ENCODE assay signal across 7 mouse cellular contexts in the genomic region with DNA sequence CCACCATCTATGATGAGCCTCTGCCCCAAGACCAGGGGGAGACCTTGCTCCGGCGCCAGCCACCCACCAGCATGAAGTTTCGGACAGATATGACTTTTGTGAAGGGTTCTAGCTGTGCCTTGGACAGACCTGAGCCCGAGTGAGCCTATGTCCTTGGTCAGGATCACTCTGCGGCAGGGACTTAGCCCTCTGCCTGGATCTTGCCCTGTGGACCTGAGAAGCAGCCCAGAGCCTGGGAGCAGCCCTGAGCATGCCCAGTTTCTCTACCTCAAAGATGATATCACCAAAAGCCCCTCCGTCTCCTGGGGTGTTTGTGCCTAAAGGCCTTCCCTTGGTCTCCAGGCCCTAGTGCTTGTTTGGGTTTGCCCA. TPM values are rescaled to one million over a fixed set of nuclear protein-coding genes. Genes with fewer than 3 reads are reported as not detected.
DNase-seq lines count a peak whose midpoint lies in the region; ATAC-seq lines count a peak whose summit lies in the region.

No protein-coding gene starts in this region.

- peak overlapping the region; percentile 93 for H3K4me2 ChIP-seq in neural tube, embryonic 11.5 days (ENCODE audit: low read depth)
- peak overlapping the region; percentile 100 for H3K4me2 ChIP-seq in limb, embryonic 12.5 days
- H3K4me2 ChIP-seq in stomach, embryonic 14.5 days (replicated peaks; ENCODE audit: low read depth, low read length): peak overlapping the region; percentile 99

- 63% methylated on average over 6 of the region's 6 CpGs for WGBS in neural tube, embryonic 11.5 days
- 65% methylated on average over 6 of the region's 6 CpGs for WGBS in forebrain, embryonic 10.5 days
- WGBS in limb, embryonic 12.5 days: 66% methylated on average over 6 of the region's 6 CpGs
- 56% methylated on average over 6 of the region's 6 CpGs for WGBS in stomach, embryonic 14.5 days

- peak overlapping the region; percentile 67 for H3K9ac ChIP-seq in neural tube, embryonic 11.5 days (ENCODE audit: low read length)
- H3K9ac ChIP-seq in limb, embryonic 12.5 days (replicated peaks): peak overlapping the region; percentile 81
- H3K9ac ChIP-seq in stomach, embryonic 14.5 days (replicated peaks; ENCODE audit: low read depth, low read length): peak overlapping the region; percentile 78

- H3K4me1 ChIP-seq in neural tube, embryonic 11.5 days (ENCODE audit: control insufficient read depth, insufficient read depth, low read length): peaks cover 6% of the 10 kb centered on the region
- H3K4me1 ChIP-seq in forebrain, embryonic 10.5 days: peaks cover 25% of the 10 kb centered on the region
- H3K4me1 ChIP-seq in limb, embryonic 12.5 days (replicated peaks): peaks cover 15% of the 10 kb centered on the region
- H3K4me1 ChIP-seq in stomach, embryonic 14.5 days (ENCODE audit: control insufficient read depth, insufficient read depth, low read length): peaks cover 7% of the 10 kb centered on the region; the same call in 1 of the 2 replicates

- H3K4me3 ChIP-seq in neural tube, embryonic 11.5 days (ENCODE audit: low read depth, low read length): peak overlapping the region; percentile 83
- peak overlapping the region; percentile 86 for H3K4me3 ChIP-seq in forebrain, embryonic 10.5 days
- peak overlapping the region; percentile 97 for H3K4me3 ChIP-seq in limb, embryonic 12.5 days (replicated peaks)
- peak overlapping the region; percentile 98 for H3K4me3 ChIP-seq in stomach, embryonic 14.5 days (ENCODE audit: low read depth, low read length)

- no peak for ATAC-seq in neural tube, embryonic 11.5 days (ENCODE audit: insufficient read depth, low FRiP score, low TSS enrichment)
- no peak for ATAC-seq in limb, embryonic 12.5 days (ENCODE audit: insufficient number of reproducible peaks, insufficient read depth, low FRiP score, low TSS enrichment, low read depth)
- ATAC-seq in stomach, embryonic 14.5 days (ENCODE audit: insufficient number of reproducible peaks, insufficient read depth, low FRiP score, low read depth): peak; percentile 35; the same call in 1 of the 2 replicates

- peaks cover 9% of the 10 kb centered on the region for H3K36me3 ChIP-seq in neural tube, embryonic 11.5 days (ENCODE audit: control insufficient read depth, insufficient read depth, low read length)
- peaks cover 73% of the 10 kb centered on the region for H3K36me3 ChIP-seq in forebrain, embryonic 10.5 days (replicated peaks)
- peaks cover 69% of the 10 kb centered on the region for H3K36me3 ChIP-seq in limb, embryonic 12.5 days
- H3K36me3 ChIP-seq in stomach, embryonic 14.5 days (ENCODE audit: control insufficient read depth, insufficient read depth, low read length): peaks cover 29% of the 10 kb centered on the region

- no peaks in the 10 kb centered on the region for H3K9me3 ChIP-seq in neural tube, embryonic 11.5 days (ENCODE audit: control insufficient read depth, low read length)
- no peaks in the 10 kb centered on the region for H3K9me3 ChIP-seq in forebrain, embryonic 10.5 days
- no peaks in the 10 kb centered on the region for H3K9me3 ChIP-seq in limb, embryonic 12.5 days
- no peaks in the 10 kb centered on the region for H3K9me3 ChIP-seq in stomach, embryonic 14.5 days (ENCODE audit: control insufficient read depth, low read depth, low read length)

- intact Hi-C loops in left cerebral cortex, postnatal 25 days (cut with DNase I): no loop called here

- H3K27me3 ChIP-seq in neural tube, embryonic 11.5 days (ENCODE audit: control insufficient read depth, insufficient read depth, low read length): no peaks in the 10 kb centered on the region
- H3K27me3 ChIP-seq in forebrain, embryonic 10.5 days (ENCODE audit: poor library complexity, severe bottlenecking): no peaks in the 10 kb centered on the region
- no peaks in the 10 kb centered on the region for H3K27me3 ChIP-seq in limb, embryonic 12.5 days
- no peaks in the 10 kb centered on the region for H3K27me3 ChIP-seq in stomach, embryonic 14.5 days (ENCODE audit: control insufficient read depth, insufficient read depth, low read length)

- H3K27ac ChIP-seq in neural tube, embryonic 11.5 days (ENCODE audit: low read depth, low read length): 0 out of 2 replicates have a peak overlapping the region, but pooled peaks have one; percentile 21
- peak overlapping the region; percentile 88 for H3K27ac ChIP-seq in forebrain, embryonic 10.5 days
- H3K27ac ChIP-seq in limb, embryonic 12.5 days: peak overlapping the region; percentile 80
- H3K27ac ChIP-seq in stomach, embryonic 14.5 days (ENCODE audit: low read length): peak overlapping the region; percentile 74; the same call in 1 of the 2 replicates

- no peak for DNase-seq in neural tube, embryonic 11.5 days (ENCODE audit: low spot score)
- DNase-seq in neural tube, embryonic 10.5 days (ENCODE audit: extremely low spot score, low spot score): no peak
- DNase-seq in forebrain, embryonic 10.5 days (ENCODE audit: extremely low spot score, low spot score): no peak
- no peak for DNase-seq in layer of hippocampus, postnatal 25 days (ENCODE audit: extremely low spot score in 1 of 2, low spot score in 1 of 2)
- DNase-seq in left cerebral cortex, postnatal 25 days (ENCODE audit: low spot score in 2 of 2): no peak

RNA-seq across cellular contexts. Expression of a gene that starts 0.5 kb away (rescaled TPM):
- 24.6 and 31.9 TPM in 2 replicates for polyA plus RNA-seq in neural tube, embryonic 11.5 days (2014; fragmentation: Nextera tagmentation; extraction: Ambion mirVana)
- 27.2 and 30.3 TPM in 2 replicates for polyA plus RNA-seq in forebrain, embryonic 10.5 days (2016; fragmentation: Nextera tagmentation; extraction: Ambion mirVana)
- 21.3 and 23.2 TPM in 2 replicates for polyA plus RNA-seq in limb, embryonic 12.5 days (2016; fragmentation: Nextera tagmentation; extraction: Ambion mirVana)
- 17.7 and 18.9 TPM in 2 replicates for polyA plus RNA-seq in stomach, embryonic 14.5 days (2014; fragmentation: Nextera tagmentation; extraction: Ambion mirVana)
- 10 to 100 TPM; 10.0 to 10.2 TPM for total RNA-seq in layer of hippocampus, postnatal 25 days (2021)
- total RNA-seq in left cerebral cortex, postnatal 25 days (2021): 10 to 100 TPM in 1 of 2 experiments, 1 to 10 TPM in 1; 9.8 to 10.9 TPM

RNA-seq across cellular contexts. Expression of a gene that starts 9.1 kb away (rescaled TPM):
- 8.5 and 10.7 TPM in 2 replicates for polyA plus RNA-seq in neural tube, embryonic 11.5 days (2014; fragmentation: Nextera tagmentation; extraction: Ambion mirVana)
- 10.0 and 10.4 TPM in 2 replicates for polyA plus RNA-seq in forebrain, embryonic 10.5 days (2016; fragmentation: Nextera tagmentation; extraction: Ambion mirVana)
- 11.7 and 12.0 TPM in 2 replicates for polyA plus RNA-seq in limb, embryonic 12.5 days (2016; fragmentation: Nextera tagmentation; extraction: Ambion mirVana)
- 5.5 TPM in 2 replicates for polyA plus RNA-seq in stomach, embryonic 14.5 days (2014; fragmentation: Nextera tagmentation; extraction: Ambion mirVana)
- total RNA-seq in layer of hippocampus, postnatal 25 days (2021): 1 to 10 TPM; 8.2 to 9.5 TPM
- 1 to 10 TPM; 6.5 to 7.3 TPM for total RNA-seq in left cerebral cortex, postnatal 25 days (2021)

RNA-seq across cellular contexts. Expression of a gene that starts 18.3 kb away (rescaled TPM):
- polyA plus RNA-seq in neural tube, embryonic 11.5 days (2014; fragmentation: Nextera tagmentation; extraction: Ambion mirVana): 18.6 and 19.3 TPM in 2 replicates
- 9.0 and 9.5 TPM in 2 replicates for polyA plus RNA-seq in forebrain, embryonic 10.5 days (2016; fragmentation: Nextera tagmentation; extraction: Ambion mirVana)
- 37.2 and 43.3 TPM in 2 replicates for polyA plus RNA-seq in limb, embryonic 12.5 days (2016; fragmentation: Nextera tagmentation; extraction: Ambion mirVana)
- 158 and 163 TPM in 2 replicates for polyA plus RNA-seq in stomach, embryonic 14.5 days (2014; fragmentation: Nextera tagmentation; extraction: Ambion mirVana)
- 1 to 10 TPM; 1.5 to 1.9 TPM for total RNA-seq in layer of hippocampus, postnatal 25 days (2021)
- 1 to 10 TPM; 1.3 to 1.9 TPM for total RNA-seq in left cerebral cortex, postnatal 25 days (2021)

RNA-seq across cellular contexts. Expression of a gene that starts 30.5 kb away (rescaled TPM):
- not detected in 2 replicates for polyA plus RNA-seq in neural tube, embryonic 11.5 days (2014; fragmentation: Nextera tagmentation; extraction: Ambion mirVana)
- not detected in 2 replicates for polyA plus RNA-seq in forebrain, embryonic 10.5 days (2016; fragmentation: Nextera tagmentation; extraction: Ambion mirVana)
- not detected in 2 replicates for polyA plus RNA-seq in limb, embryonic 12.5 days (2016; fragmentation: Nextera tagmentation; extraction: Ambion mirVana)
- polyA plus RNA-seq in stomach, embryonic 14.5 days (2014; fragmentation: Nextera tagmentation; extraction: Ambion mirVana): 3.3 and 4.1 TPM in 2 replicates
- total RNA-seq in layer of hippocampus, postnatal 25 days (2021): not detected
- total RNA-seq in left cerebral cortex, postnatal 25 days (2021): not detected

RNA-seq across cellular contexts. Expression of a gene that starts 37.9 kb away (rescaled TPM):
- 301 and 305 TPM in 2 replicates for polyA plus RNA-seq in neural tube, embryonic 11.5 days (2014; fragmentation: Nextera tagmentation; extraction: Ambion mirVana)
- polyA plus RNA-seq in forebrain, embryonic 10.5 days (2016; fragmentation: Nextera tagmentation; extraction: Ambion mirVana): 475 and 509 TPM in 2 replicates
- 376 and 390 TPM in 2 replicates for polyA plus RNA-seq in limb, embryonic 12.5 days (2016; fragmentation: Nextera tagmentation; extraction: Ambion mirVana)
- polyA plus RNA-seq in stomach, embryonic 14.5 days (2014; fragmentation: Nextera tagmentation; extraction: Ambion mirVana): 192 and 206 TPM in 2 replicates
- 100 to 1,000 TPM; 117 TPM for total RNA-seq in layer of hippocampus, postnatal 25 days (2021)
- 100 to 1,000 TPM; 129 TPM for total RNA-seq in left cerebral cortex, postnatal 25 days (2021)

Comparison
In these comparisons a context has a peak if more than half of its experiments do, and no peak if none do; other contexts are left out.
1. H3K27ac ChIP-seq: peak in every context shown above with its lines; median percentile 88 in forebrain, embryonic 10.5 days; 80 in limb, embryonic 12.5 days; 74 in stomach, embryonic 14.5 days; 21 in neural tube, embryonic 11.5 days.